Mouse (Mus musculus) ES-Bruce4 (cell line): ENCODE data around the gene Zrsr1.

Experiments used
- CTCF ChIP-seq: IDR thresholded peaks from one replicate; pipeline ENCODE4 v1.8.1; 2011; ENCODE audit warnings: low read depth, low read length
- POLR2A ChIP-seq: IDR thresholded peaks from one replicate; pipeline ENCODE4 v1.8.1; 2011; ENCODE audit warnings: low read length; ENCODE audit not compliant: insufficient read depth

GRCm38 (mm10) chr11:23017943-23018342, 46.1 kb downstream of the Zrsr1 start:
- TF ChIP-seq CTCF, result no peak
- no peak for TF ChIP-seq POLR2A
